Mouse (Mus musculus) brain, adult 2 months (tissue): ENCODE results near the gene Mob3b.

Experiments
- DNase-seq: peaks from one replicate; pipeline ENCODE4 v3.0.0; 2011; ENCODE audit warnings: low read depth, low spot score

Gene Mob3b

DNA sequence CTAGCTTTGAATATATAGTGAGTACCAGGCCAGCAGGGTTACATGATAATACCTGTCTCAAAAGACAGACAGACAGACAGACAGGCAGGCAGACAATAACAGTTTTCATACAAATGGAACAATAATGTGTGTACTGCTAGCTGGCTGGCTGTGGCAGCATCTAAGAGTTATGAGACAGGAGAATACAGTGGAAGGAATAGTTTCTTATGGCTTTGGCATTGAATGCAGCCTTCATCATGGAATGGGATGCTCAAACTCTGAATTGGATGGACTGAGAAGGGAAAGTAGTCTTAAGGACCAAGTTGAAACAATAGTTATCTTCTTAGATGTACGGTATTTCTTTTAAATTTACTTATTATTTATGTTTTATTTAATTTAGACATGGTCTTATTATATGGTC lies 258.0 kb downstream of the Mob3b start:
- DNase-seq, result no peak
